Mouse (Mus musculus) intestine, embryonic 14.5 days (tissue): ENCODE measurements around the gene Drd4. TPM values are rescaled to one million over a fixed set of nuclear protein-coding genes. Genes with fewer than 3 reads are reported as not detected.
"Not testable (repeated sequence)": the region's sequence is repeated elsewhere in the genome, so short reads cannot be mapped to it uniquely, and the experiment has no call there.

Source experiments
- ATAC-seq: fragments of 200-750 bp; cut with Nextera tagmentation; replicated peaks from 2 replicates; pipeline ENCODE4 v1.8.0; 2017; ENCODE audit warnings: low read depth, moderate number of reproducible peaks, moderate TSS enrichment, moderate library complexity; ENCODE audit not compliant: low FRiP score, low TSS enrichment
- DNase-seq: peaks from one replicate; pipeline ENCODE4 v3.0.0-alpha.2; 2018; ENCODE audit warnings: low spot score
- H3K27ac ChIP-seq: fragments of 300-500 bp; sonication (generic); 2 replicates; pipeline ENCODE4 v1.5.1; 2014; ENCODE audit warnings: low read depth, mild to moderate bottlenecking, control low read depth
- H3K27me3 ChIP-seq: fragments of 300-500 bp; sonication (generic); replicated peaks from 2 replicates; pipeline ENCODE4 v1.6.1; 2014; ENCODE audit warnings: low read length, control low read depth; ENCODE audit not compliant: control insufficient read depth, insufficient read depth
- H3K36me3 ChIP-seq: fragments of 300-500 bp; sonication (generic); 2 replicates; pipeline ENCODE4 v1.6.1; 2014; ENCODE audit warnings: low read length, control low read depth; ENCODE audit not compliant: control insufficient read depth, insufficient read depth
- H3K4me1 ChIP-seq: fragments of 300-500 bp; sonication (generic); replicated peaks from 2 replicates; pipeline ENCODE4 v1.6.1; 2014; ENCODE audit warnings: low read length, control low read depth, mixed read lengths; ENCODE audit not compliant: control insufficient read depth, insufficient read depth
- H3K4me2 ChIP-seq: fragments of 300-500 bp; sonication (generic); 2 replicates; pipeline ENCODE4 v1.6.1; 2014; ENCODE audit warnings: low read length
- H3K4me3 ChIP-seq: fragments of 300-500 bp; sonication (generic); 2 replicates; pipeline ENCODE4 v1.5.1; 2014; ENCODE audit warnings: low read depth, low read length, control low read depth, mixed read lengths
- H3K9ac ChIP-seq: fragments of 300-500 bp; sonication (generic); 2 replicates; pipeline ENCODE4 v1.6.1; 2014; ENCODE audit warnings: mild to moderate bottlenecking, low read length
- H3K9me3 ChIP-seq: fragments of 300-500 bp; sonication (generic); 2 replicates; pipeline ENCODE4 v1.6.1; 2016; ENCODE audit warnings: low read length, control low read depth; ENCODE audit not compliant: control insufficient read depth
- WGBS: fragments of 180-500 bp; shearing (Covaris S2); extraction: QIAGEN DNeasy Blood & Tissue Kit; methylation state at CpG from one replicate; pipeline ENCODE4 v1.1.7; 2014; 5-methylcytosine and 5-hydroxymethylcytosine counted together
- polyA plus RNA-seq: library from polyadenylated mRNA; unstranded; fragments of >200 nt; fragmentation: Nextera tagmentation; extraction: Ambion mirVana; gene quantifications from 2 replicates; pipeline ENCODE4 v1.2.1, GENCODE M21; 2014

The Drd4 gene
- polyA plus RNA-seq = 0.39 and 0.93 TPM in 2 replicates

- WGBS = 4% methylated on average over 46 of the region's 46 CpGs
- peak within 1 kb of the TSS; percentile 91 for H3K4me2 ChIP-seq
- peak; percentile 72 for DNase-seq
- H3K4me1 ChIP-seq = peaks cover 18% of the 10 kb centered on the region
- peak within 1 kb of the TSS; percentile 45 for H3K4me3 ChIP-seq
- peaks cover 7% of the 10 kb centered on the region for H3K36me3 ChIP-seq
- ATAC-seq = peak; percentile 74
- peak within 1 kb of the TSS; percentile 47 for H3K9ac ChIP-seq
- peaks cover 57% of the 10 kb centered on the region for H3K27me3 ChIP-seq
- H3K9me3 ChIP-seq = no peaks in the 10 kb centered on the region
- no peak within 1 kb of the TSS for H3K27ac ChIP-seq
These were observed at the start of gene Drd4 for GRCm38 (mm10) chr7:141291921-141292582. Gene Drd4, plus strand, starts transcription at chr7:141292006.

GRCm38 (mm10) chr7:141250486-141250885 lies 41.3 kb upstream of the Drd4 start:
- not testable (repeated sequence) for H3K9me3 ChIP-seq, H3K4me2 ChIP-seq, H3K9ac ChIP-seq, DNase-seq, H3K4me1 ChIP-seq, H3K27ac ChIP-seq, H3K4me3 ChIP-seq, H3K27me3 ChIP-seq, ATAC-seq
- H3K36me3 ChIP-seq = peaks cover 93% of the 10 kb centered on the region
- 84% methylated on average over 4 of the region's 4 CpGs for WGBS

- peaks cover 96% of the 10 kb centered on the region for H3K36me3 ChIP-seq
- 90% methylated on average over 10 of the region's 10 CpGs for WGBS
These were observed 35.6 kb upstream of the Drd4 start for GRCm38 (mm10) chr7:141256159-141256558.

GRCm38 (mm10) chr7:141261480-141261879 lies 30.3 kb upstream of the Drd4 start:
- peaks cover 81% of the 10 kb centered on the region for H3K36me3 ChIP-seq
- no peak for DNase-seq

More at GRCm38 (mm10) chr7:141256159-141256558, 35.6 kb upstream of the Drd4 start:
- Histone ChIP-seq H3K27me3 (no peaks in the 10 kb centered on the region), H3K4me3 (no peak overlapping the region), H3K4me2 (no peak overlapping the region), H3K9me3 (no peaks in the 10 kb centered on the region), H3K27ac (no peak overlapping the region), H3K4me1 (no peaks in the 10 kb centered on the region), H3K9ac (no peak overlapping the region)
- ATAC-seq (no peak), DNase-seq (no peak)

GRCm38 (mm10) chr7:141263640-141264039 lies 28.2 kb upstream of the Drd4 start:
- no peak overlapping the region for H3K9ac ChIP-seq
- no peak for DNase-seq
- no peaks in the 10 kb centered on the region for H3K9me3 ChIP-seq
- no peaks in the 10 kb centered on the region for H3K27me3 ChIP-seq
- H3K27ac ChIP-seq = no peak overlapping the region
- ATAC-seq = no peak
- 85% methylated on average over 13 of the region's 13 CpGs for WGBS
- peaks cover 9% of the 10 kb centered on the region; the same call in 1 of the 2 replicates for H3K4me1 ChIP-seq
- H3K4me3 ChIP-seq = no peak overlapping the region
- no peak overlapping the region for H3K4me2 ChIP-seq
- peaks cover 59% of the 10 kb centered on the region for H3K36me3 ChIP-seq

More at GRCm38 (mm10) chr7:141261480-141261879, 30.3 kb upstream of the Drd4 start:
- ATAC-seq = no peak
- Histone ChIP-seq H3K27me3 (no peaks in the 10 kb centered on the region), H3K9me3 (no peaks in the 10 kb centered on the region), H3K9ac (no peak overlapping the region), H3K4me1 (peaks cover 7% of the 10 kb centered on the region; the same call in 1 of the 2 replicates), H3K4me3 (no peak overlapping the region), H3K4me2 (no peak overlapping the region), H3K27ac (no peak overlapping the region)
- WGBS = 90% methylated on average over 3 of the region's 3 CpGs

- no peak for DNase-seq
- no peak overlapping the region for H3K4me3 ChIP-seq
- no peaks in the 10 kb centered on the region for H3K27me3 ChIP-seq
- ATAC-seq = no peak
- no peak overlapping the region for H3K9ac ChIP-seq
- 77% methylated on average over 11 of the region's 11 CpGs for WGBS
- no peak overlapping the region for H3K27ac ChIP-seq
- H3K36me3 ChIP-seq = peaks cover 54% of the 10 kb centered on the region
- H3K4me1 ChIP-seq = peaks cover 9% of the 10 kb centered on the region; the same call in 1 of the 2 replicates
- no peaks in the 10 kb centered on the region for H3K9me3 ChIP-seq
- no peak overlapping the region for H3K4me2 ChIP-seq
These were observed 27.6 kb upstream of the Drd4 start for GRCm38 (mm10) chr7:141264041-141264700.

GRCm38 (mm10) chr7:141264761-141265410 lies 26.9 kb upstream of the Drd4 start:
- H3K9ac ChIP-seq = no peak overlapping the region
- peaks cover 47% of the 10 kb centered on the region for H3K36me3 ChIP-seq
- peak; percentile 66 for DNase-seq
- peak overlapping the region; percentile 87; the same call in 1 of the 2 replicates for H3K4me2 ChIP-seq
- H3K4me3 ChIP-seq = no peak overlapping the region
- H3K27ac ChIP-seq = no peak overlapping the region
- H3K9me3 ChIP-seq = no peaks in the 10 kb centered on the region
- no peaks in the 10 kb centered on the region for H3K27me3 ChIP-seq
- WGBS = 29% methylated on average over 12 of the region's 12 CpGs
- ATAC-seq = peak; percentile 47
- peaks cover 9% of the 10 kb centered on the region; the same call in 1 of the 2 replicates for H3K4me1 ChIP-seq

- H3K4me1 ChIP-seq = peaks cover 9% of the 10 kb centered on the region; the same call in 1 of the 2 replicates
- H3K4me2 ChIP-seq = peak overlapping the region; percentile 87; the same call in 1 of the 2 replicates
- DNase-seq (no peak), ATAC-seq (0 out of 2 replicates have a peak, but pooled peaks have one; percentile 18)
- H3K4me3 ChIP-seq = no peak overlapping the region
- no peaks in the 10 kb centered on the region for H3K9me3 ChIP-seq
- H3K9ac ChIP-seq = no peak overlapping the region
- H3K36me3 ChIP-seq = peaks cover 42% of the 10 kb centered on the region
- WGBS = 40% methylated on average over 11 of the region's 11 CpGs
- no peaks in the 10 kb centered on the region for H3K27me3 ChIP-seq
- H3K27ac ChIP-seq = no peak overlapping the region
These were observed 26.4 kb upstream of the Drd4 start for GRCm38 (mm10) chr7:141265411-141265738.
